Mouse (Mus musculus): ENCODE measurements at regions not wholly inside any gene's neighbourhood (a gene's known extent, or its start where the extent isn't known, plus 50 kb on each side); places are given as distances from the start of the nearest gene placed in this dataset.
"Not testable (repeated sequence)": the region's sequence is repeated elsewhere in the genome, so short reads cannot be mapped to it uniquely, and the experiment has no call there.

DNA sequence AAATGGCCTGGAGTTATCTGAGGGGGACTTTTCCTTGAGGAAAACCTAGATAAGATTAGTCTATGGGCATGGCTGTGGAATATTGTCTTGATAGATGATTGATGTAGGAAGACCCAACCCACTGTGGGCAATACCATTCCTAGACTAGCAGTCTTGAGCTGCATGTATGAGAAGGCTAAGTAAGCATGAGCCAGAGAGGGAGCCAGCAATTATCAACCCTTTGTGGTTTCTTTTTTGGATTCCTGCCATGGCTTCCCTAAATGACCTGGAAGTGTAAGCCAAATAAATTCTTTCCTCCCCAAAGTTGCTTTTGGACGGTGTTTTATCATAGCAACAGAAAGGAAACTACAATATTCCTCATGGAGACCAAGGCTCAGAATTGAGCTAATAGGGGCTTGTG is 253.7 kb upstream of the Dpp6 start:
- intact Hi-C loops (cut with DNase I) = no loop called here
- no peak for DNase-seq (ENCODE audit: extremely low spot score in 1 of 2, low spot score in 2 of 2)

DNA sequence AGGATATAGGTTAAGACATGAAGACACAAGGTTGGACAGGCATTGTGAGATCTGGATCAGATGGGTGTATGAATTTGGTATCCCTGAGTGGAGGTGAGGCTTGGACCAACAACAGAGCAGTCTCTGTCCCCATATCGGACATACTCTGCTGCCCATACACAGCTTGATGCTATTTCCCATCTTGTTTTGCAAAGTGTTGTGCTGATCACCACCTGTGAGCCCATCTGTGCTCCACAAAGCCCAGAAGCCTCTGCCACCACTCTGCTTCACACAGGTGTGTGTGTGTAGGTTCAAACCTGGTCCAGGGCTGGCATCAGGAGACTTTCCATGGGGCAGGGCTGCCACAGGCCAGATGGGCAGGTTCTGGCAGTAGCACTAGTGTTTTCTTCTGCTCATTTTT is 252.9 kb upstream of the Dpp6 start:
- DNase-seq (ENCODE audit: extremely low spot score in 1 of 2, low spot score in 2 of 2) = no peak
- intact Hi-C loops (cut with DNase I) = no loop called here

DNA sequence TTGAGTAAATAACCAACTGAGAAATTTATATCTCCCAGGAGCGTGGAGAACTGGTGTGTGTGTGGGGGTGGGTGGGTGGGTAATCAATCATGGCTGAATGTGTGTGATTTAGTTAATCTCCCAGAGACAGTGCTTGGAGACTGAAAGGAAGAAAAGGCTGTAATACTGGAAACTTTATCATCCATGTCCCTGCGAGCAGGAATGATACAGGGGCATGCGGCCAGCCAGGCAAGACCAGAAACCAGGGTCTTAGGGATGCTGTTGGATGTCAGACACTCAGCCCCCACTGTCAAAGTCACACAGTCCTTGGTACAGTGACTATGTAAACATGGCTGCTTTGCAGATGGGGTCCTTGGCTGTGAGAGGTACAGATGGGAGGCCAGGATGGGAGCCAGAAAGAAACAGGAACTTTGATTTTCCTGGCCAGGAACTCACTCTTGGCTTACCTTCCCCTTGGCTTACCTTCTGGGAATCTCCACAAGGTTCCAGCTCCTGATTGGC is 244.3 kb upstream of the Dpp6 start:
- no peak for DNase-seq (ENCODE audit: extremely low spot score in 1 of 2, low spot score in 2 of 2)
- intact Hi-C loops (cut with DNase I) = no loop called here

DNA sequence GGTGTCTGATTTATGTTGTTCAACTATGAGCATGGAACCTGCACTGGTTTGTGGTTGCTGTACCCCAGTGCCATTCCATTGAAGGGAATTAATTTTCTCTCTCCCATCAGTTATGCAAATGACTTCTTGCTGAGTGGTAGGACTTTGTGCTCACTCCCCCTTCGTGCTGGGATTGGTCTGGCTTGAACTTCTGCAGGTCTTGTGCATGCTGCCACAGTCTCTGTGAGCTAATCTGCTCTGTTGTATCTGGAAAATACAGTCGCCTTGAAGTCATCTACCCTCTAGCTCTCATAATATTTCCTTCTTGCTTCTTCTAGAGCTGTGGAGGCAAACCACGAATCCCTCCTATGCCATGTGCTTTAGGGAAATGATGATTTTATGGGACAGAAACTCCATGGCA is 243.6 kb upstream of the Dpp6 start:
- no peak for DNase-seq (ENCODE audit: extremely low spot score in 1 of 2, low spot score in 2 of 2)
- intact Hi-C loops (cut with DNase I) = no loop called here

DNA sequence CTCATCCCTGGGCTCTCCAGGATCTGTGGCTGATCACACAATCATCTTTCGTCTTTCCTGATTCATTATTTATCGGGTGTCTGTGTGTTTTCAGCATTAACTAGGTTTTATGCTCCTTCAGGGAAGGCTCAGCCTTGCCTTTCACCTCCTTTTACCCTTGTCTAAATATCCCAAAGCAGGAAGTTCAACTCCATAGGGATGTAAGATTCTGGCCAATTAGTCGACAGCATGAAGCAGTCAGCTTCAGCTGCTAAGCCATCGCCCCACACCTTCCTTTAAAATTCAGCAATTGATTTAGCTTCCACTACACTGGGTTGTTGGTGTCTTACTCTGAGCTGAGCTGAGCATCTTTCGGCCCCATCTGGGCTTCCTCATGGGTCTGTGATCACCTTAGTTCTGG is 230.9 kb upstream of the Dpp6 start:
- intact Hi-C loops (cut with DNase I) = no loop called here
- no peak for DNase-seq (ENCODE audit: extremely low spot score in 1 of 2, low spot score in 2 of 2)

DNA sequence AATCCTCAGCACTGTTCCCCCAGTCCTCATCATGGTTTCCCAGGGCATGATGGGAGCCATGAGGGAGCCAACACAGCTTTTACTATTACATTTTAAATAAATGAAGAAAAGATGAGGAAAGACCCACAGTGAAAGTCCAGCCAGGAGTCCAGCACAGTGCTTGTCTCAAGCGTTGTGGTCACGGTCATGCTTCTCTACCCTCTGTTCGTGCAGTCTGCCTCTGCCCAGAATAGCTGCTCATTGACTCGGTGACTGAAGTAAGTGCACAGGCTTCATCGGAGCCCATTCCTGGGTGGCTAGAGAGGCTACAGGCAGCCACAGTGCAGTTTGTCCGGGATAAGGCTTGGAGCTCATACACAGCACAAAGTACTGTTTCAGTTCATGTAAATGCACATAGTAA is 226.1 kb upstream of the Dpp6 start:
- intact Hi-C loops (cut with DNase I) = no loop called here
- no peak for DNase-seq (ENCODE audit: extremely low spot score in 1 of 2, low spot score in 2 of 2)

DNA sequence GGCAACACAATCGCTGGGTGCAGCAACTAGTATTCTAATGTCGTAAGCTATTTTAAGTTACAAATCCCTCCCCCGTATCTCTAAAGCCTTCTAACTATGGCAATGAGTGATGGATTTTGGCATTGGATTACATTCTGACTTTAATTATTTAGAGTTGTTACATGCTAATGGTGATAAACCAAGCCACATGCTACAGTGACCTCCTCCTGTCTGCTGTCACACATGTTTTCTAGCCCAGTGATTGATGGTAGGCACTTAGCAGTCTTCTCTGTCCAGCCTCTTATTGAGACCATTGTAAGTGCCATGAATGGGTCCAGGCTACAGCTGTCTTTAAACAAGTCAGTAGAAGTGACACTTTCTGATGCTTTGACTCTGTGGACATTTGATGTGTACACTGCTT is 224.7 kb upstream of the Dpp6 start:
- DNase-seq (ENCODE audit: extremely low spot score in 1 of 2, low spot score in 2 of 2) = no peak
- intact Hi-C loops (cut with DNase I) = no loop called here

DNA sequence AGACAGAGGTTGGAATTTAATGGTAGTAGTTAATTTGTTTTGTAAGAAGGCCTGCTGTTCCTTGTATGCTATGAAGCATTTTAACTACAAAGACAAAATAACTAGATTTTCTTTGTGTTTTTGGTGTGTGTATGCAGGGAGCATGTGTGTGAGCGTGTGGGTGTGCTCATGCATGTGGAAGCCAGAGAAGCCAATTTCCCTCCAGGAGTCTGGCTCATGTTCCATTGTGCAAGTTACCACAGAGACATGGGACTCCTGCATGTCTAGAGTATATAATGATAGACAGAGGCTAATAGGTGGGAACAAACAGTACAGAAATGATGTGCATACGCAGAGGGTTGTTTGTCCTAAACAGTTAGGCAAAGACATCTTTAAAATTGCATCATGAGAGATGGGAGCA is 219.0 kb upstream of the Dpp6 start:
- intact Hi-C loops (cut with DNase I) = no loop called here
- no peak for DNase-seq (ENCODE audit: extremely low spot score in 1 of 2, low spot score in 2 of 2)

DNA sequence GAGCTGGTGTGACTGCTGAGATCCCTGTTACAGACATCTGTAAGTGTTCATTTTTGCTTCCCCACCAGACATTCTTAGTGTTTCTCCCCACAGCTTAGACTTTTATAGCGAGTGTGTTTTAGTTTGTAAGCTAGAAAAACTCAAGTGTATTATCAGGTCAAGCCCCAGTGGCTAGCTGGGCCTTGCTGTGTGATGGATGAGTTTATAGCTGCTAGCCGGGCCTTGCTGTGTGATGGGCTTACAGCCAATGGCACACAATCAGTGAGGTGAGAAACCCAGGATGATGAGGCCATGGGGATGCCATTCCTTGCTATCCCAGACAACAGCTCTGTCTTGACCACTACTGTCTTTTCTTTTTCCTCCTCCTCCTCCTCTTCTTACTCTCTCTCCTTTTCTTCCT is 197.7 kb upstream of the Dpp6 start:
- intact Hi-C loops (cut with DNase I) = no loop called here
- DNase-seq (ENCODE audit: extremely low spot score in 1 of 2, low spot score in 2 of 2) = no peak

DNA sequence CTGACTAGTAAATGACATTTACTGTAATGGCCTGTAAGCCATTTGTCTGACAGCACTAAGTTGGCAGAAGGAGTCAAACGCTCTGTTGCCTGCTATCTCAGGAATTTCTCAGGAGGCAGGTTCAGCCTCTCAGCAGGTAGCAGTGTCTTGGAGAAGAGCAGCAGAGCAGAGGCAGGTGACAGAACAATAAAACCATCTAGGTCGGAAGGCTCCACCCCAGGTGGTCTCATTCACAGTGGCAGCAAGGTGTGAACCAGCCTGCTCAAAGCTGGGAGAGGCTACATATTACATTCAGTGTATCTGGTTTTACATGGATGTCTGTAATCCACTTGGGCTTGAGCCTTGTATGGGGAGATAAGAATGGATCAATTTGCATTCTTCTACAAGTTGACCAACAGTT is 194.9 kb upstream of the Dpp6 start:
- DNase-seq (ENCODE audit: extremely low spot score in 1 of 2, low spot score in 2 of 2) = no peak
- intact Hi-C loops (cut with DNase I) = no loop called here

DNA sequence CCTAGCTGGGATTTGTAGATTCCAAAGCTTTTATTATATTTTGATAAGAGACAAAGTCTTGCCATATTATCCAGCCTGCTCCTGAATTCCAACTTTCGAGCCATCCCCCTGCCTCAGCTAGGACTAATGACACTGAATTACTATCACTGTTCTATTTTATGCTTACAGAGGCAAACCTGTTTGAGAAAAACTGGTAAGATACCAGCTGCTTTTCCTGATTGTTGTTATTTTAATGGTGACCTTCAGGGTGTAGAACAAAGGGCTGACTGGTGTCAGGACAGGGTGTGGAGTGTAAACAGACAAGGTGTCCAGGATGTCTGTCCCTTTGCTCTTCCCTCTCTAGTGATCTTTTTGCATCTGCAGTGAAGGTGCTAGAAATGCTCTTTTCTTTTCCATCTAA is 145.5 kb upstream of the Dpp6 start:
- DNase-seq (ENCODE audit: extremely low spot score in 1 of 2, low spot score in 2 of 2) = no peak
- intact Hi-C loops (cut with DNase I) = no loop called here

DNA sequence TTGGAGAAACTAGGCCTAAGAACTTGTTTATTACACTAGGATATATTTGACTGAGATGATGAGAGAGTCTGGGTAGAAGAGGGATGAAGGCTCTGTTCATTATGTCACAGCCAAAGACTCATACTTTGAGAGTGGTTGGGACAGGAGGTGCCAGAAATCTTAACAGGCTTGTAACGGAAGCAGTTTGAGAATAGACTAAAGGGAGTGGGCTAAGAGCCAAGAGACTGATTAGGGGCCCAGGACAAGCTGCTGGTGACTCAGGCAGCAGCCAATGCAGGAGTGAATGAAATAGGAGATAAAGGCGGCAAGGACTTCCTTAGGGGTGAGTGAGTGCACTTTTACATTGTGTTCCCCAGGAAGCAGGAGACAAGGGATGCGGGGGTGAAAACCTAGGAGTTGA is 127.2 kb upstream of the Dpp6 start:
- DNase-seq (ENCODE audit: extremely low spot score in 1 of 2, low spot score in 2 of 2) = no peak
- intact Hi-C loops (cut with DNase I) = no loop called here

DNA sequence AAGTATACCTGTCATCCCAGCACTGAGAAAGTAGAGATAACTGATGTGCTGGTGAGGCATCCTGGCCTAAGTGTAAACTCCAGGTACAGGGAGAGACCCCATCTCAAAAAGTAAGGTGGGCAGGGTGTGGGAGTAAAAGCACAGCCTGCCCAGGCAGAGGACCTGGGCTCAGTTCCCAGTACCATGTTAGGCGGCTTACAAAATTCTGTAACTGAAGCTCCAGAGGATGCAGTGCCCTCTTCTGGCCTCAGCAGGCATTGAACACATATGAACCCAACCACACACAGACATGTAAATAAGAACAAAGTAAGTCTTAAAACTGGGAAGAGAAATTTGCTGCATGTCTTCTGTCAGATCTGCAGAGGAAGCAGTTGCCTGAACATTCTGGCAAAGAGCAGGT is 125.9 kb upstream of the Dpp6 start:
- intact Hi-C loops (cut with DNase I) = no loop called here
- no peak for DNase-seq (ENCODE audit: extremely low spot score in 1 of 2, low spot score in 2 of 2)

DNA sequence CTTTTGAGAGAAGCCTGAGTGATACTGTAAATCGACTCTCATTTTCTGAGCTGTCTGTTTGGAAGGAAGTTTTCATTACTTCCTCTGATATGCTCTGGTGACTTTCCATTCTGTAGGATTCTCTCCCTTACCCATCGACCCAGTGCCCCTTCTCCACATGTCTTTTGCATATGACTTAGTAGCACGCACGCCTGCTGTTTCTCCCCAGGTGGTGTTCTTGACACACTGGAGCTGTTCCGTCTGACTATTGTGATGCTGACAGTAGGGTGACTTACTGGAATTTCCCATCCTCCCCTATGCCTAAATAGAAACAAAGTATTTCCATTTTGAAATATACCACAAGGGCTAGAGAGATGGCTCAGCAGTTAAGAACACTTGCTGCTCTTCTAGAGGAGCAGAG is 125.0 kb upstream of the Dpp6 start:
- no peak for DNase-seq (ENCODE audit: extremely low spot score in 1 of 2, low spot score in 2 of 2)
- intact Hi-C loops (cut with DNase I) = no loop called here

DNA sequence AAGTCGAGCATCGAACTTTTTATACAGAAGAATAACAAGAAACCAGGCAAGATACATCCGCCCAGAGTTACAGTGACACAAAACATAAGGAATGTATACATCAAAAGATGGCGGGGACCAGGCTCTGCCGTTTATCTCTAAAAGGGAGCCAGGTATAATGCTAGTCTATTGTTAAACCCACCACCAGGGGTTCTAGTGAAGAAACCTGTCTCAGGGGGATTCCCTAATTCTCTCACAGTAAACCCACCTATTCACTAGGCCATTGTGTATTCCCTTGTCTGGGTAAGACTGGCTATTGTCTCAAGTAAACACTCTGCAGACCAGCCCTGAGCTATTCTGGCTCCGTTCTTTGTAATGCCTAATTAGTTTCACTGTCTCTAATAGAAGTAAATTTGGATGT is 113.4 kb upstream of the Dpp6 start:
- DNase-seq (ENCODE audit: extremely low spot score in 1 of 2, low spot score in 2 of 2); intact Hi-C loops (cut with DNase I): not testable (repeated sequence)

DNA sequence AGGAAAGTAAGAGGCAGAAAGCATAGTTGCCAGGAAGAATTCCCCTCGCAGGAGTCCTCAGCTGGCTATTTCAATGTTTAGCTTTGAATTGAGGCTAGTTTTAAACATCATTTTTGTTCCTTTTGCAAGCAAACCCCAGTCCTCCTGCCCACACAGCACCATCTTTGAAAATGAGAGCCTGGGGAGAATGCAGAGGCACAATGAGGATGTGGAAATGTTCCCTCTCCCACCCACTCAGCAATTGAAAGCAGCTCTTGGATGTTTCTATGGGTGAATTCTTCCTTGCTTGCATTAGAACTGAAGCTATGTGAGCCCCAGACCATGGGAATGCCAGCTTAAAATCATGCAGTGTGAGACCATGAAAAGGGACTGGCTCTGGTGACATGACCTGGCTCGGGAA is 109.3 kb upstream of the Dpp6 start:
- DNase-seq (ENCODE audit: extremely low spot score in 1 of 2, low spot score in 2 of 2) = peak in 1 of 2 experiments; percentile 4
- intact Hi-C loops (cut with DNase I) = no loop called here

DNA sequence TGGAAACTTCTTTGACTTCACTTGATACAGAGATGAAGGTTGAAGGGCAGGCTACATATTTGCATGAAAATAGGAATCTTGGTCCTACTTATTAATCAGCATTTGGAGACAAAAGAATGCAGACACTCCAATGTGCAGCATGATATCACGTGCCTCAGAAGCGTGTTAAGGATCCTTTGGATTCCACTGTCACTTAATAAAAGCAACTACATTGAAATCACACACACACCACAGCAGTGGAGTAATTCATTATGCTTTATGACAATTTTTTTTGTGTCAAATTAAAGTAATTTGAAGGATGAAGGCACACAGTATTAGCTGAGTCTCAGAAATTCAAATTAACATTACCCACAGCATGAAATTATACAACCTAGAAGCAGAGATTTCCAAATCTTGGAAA is 92.5 kb upstream of the Dpp6 start:
- intact Hi-C loops (cut with DNase I) = no loop called here
- no peak for DNase-seq (ENCODE audit: extremely low spot score in 1 of 2, low spot score in 2 of 2)

DNA sequence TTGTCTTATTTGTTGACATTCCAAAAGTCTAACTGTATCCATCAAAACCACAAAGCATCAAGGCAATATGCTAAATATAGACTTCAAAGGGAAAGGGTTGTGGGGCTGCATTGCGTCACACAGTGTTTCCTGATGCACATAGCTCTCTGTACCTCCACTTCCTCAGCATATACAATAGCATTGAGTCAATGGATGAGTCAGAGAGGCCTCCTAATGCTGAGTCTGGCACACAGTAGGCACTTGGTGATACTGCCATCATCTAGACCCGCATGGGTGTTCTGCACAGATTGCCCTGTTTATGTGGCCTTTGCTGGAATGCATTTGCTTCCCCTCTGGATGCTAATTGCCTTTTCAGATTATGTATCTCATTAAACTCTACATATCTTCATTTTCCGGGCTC is 91.0 kb upstream of the Dpp6 start:
- DNase-seq (ENCODE audit: extremely low spot score in 1 of 2, low spot score in 2 of 2) = no peak
- intact Hi-C loops (cut with DNase I) = no loop called here

DNA sequence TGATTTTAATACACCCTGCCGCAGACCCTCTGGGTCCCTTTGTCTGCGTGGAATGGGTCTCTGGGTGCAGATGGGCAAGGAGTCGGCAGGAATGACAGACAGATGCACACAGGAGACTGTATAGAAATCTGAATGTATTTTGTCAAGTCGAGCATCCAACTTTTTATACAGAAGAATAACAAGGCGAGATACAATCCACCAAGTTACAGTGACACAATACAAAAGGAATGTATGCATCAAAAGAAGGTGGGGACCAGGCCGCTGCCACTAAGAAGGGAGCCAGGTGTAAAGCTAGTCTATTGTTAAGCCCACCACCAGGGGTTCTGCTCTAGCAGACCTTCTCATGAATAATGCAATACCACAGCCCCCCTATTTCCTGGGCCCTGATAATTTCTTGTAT is 65.8 kb upstream of the Dpp6 start:
- intact Hi-C loops (cut with DNase I); DNase-seq (ENCODE audit: extremely low spot score in 1 of 2, low spot score in 2 of 2): not testable (repeated sequence)

DNA sequence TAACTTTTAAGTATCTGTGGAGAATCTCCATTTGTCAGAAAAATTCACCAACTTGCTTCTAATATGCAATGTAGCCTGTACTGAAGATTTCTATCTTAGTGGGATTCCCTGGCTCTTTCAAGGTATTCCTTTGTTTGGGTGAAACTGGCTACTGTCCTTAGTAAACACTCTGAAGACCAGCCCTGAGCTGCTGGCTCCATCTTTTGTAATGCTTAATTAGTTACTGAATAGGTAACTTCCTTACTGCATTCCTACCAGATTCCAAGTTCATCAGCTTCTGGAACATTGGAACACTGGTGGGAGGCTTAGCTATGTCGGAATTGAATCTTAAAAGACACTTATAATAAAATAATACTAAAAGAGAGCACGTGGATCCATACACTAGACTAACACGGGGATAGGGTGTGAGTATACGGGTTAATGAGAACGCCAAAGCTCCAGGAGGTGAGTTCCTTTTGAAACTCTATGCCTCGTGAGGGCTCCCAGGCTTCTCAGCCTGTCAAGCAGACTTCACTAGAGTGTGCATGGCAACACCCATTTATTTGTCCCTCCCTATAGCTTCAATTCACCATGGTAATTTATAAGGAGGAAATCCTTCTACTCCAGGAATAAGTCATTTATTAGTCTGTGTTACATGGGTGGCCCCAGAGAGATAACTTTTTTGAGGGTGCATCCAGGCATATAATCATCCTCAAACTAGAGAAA is 65.2 kb upstream of the Dpp6 start:
- DNase-seq (ENCODE audit: extremely low spot score in 1 of 2, low spot score in 2 of 2); intact Hi-C loops (cut with DNase I): not testable (repeated sequence)

DNA sequence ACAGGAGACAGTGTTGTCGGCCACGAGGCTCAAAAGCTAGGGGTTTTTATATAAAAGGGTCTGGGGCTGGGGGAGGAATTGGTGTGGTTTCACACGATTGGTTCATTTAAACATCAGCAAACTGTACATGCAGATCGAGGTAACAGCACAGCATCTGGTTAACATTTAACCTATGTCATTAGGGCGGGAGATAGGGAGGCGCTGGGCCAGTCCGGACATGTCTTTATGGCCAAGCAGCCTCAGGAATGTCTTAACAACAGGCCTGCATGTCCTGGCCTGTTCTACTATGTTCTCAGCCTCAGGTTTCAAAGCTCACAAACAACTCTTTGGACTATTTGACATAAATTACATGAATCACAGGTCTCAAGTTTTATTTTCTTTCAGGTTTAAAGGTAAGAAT is 62.9 kb upstream of the Dpp6 start:
- intact Hi-C loops (cut with DNase I) = not testable (repeated sequence)

More for the DNA sequence above, 62.9 kb upstream of the Dpp6 start:
- DNase-seq (ENCODE audit: extremely low spot score in 1 of 2, low spot score in 2 of 2) = not testable (repeated sequence)

Measured in left cerebral cortex, postnatal 10 days (tissue).